9 mouse cellular contexts compared by ENCODE assay signal in the genomic region with DNA sequence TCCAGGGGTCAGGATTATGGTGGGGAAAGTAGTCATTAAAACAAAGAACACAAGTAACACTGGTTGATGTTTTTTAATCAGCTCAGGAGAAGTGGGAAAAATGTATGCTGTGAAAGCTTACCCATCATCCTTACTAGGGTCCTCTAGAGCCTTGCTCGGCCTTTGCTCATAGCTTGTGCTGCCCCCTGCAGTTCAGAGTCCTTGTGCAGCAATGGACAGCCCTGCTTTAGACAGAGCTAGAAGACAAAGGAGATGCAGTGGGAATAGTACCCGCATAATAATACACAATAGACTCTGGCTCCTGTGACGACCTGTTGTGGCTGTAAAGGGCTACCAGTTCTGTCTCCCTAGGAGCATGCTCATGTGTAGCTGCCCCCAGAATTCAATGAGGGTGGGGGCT.
DNase-seq lines count a peak whose midpoint lies in the region; ATAC-seq lines count a peak whose summit lies in the region.
"Had no signal": no experiment of that assay in that cellular context is flagged by ENCODE, and none has a peak within 500 bp of the region (broad histone marks: within the 10 kb centered on the region; RNA-seq: fewer than 3 reads in every experiment).

No protein-coding gene starts in this region.

- H3K4me2 ChIP-seq in forebrain, embryonic 14.5 days (ENCODE audit: low read length), result no peak overlapping the region
- no peak overlapping the region for H3K4me2 ChIP-seq in midbrain, embryonic 16.5 days (ENCODE audit: low read length)

- ATAC-seq in forebrain, embryonic 14.5 days, result peak; percentile 63; the same call in 1 of the 2 replicates
- ATAC-seq in midbrain, embryonic 16.5 days, result peak; percentile 64; the same call in 1 of the 2 replicates

- H3K27ac ChIP-seq in forebrain, embryonic 14.5 days (ENCODE audit: low read depth, low read length), result no peak overlapping the region
- no peak overlapping the region for H3K27ac ChIP-seq in midbrain, embryonic 16.5 days (ENCODE audit: low read length)
- H3K27ac ChIP-seq: macrophage had no signal

- no peaks in the 10 kb centered on the region for H3K4me1 ChIP-seq in forebrain, embryonic 14.5 days (ENCODE audit: control insufficient read depth, insufficient read depth, low read length)
- H3K4me1 ChIP-seq in midbrain, embryonic 16.5 days (ENCODE audit: control insufficient read depth, insufficient read depth, low read length), result no peaks in the 10 kb centered on the region

- no peak overlapping the region for H3K9ac ChIP-seq in forebrain, embryonic 14.5 days (ENCODE audit: low read length)
- H3K9ac ChIP-seq in midbrain, embryonic 16.5 days (ENCODE audit: low read depth, low read length), result no peak overlapping the region

- 13% methylated on average over 3 of the region's 3 CpGs for WGBS in forebrain, embryonic 14.5 days
- WGBS in midbrain, embryonic 16.5 days, result 20% methylated on average over 3 of the region's 3 CpGs

- peak; percentile 25 to 70 for DNase-seq in adrenal gland, adult (ENCODE audit: inconsistent age in 2 of 2, low spot score in 1 of 2)
- DNase-seq in adrenal gland, adult 8-10 months, result no peak
- DNase-seq in ovary, postnatal 36 days (ENCODE audit: low spot score), result peak; percentile 55
- no peak for DNase-seq in ovary, adult 18-20 months (ENCODE audit: low spot score)
- peak; percentile 58 for DNase-seq in forebrain, embryonic 14.5 days (ENCODE audit: low spot score)
- peak; percentile 74 to 75 for DNase-seq in kidney, postnatal 4 days
- no peak for DNase-seq in gastrocnemius, adult 8-10 months (ENCODE audit: low spot score in 2 of 2)

- H3K36me3 ChIP-seq in forebrain, embryonic 14.5 days (ENCODE audit: control insufficient read depth, insufficient read depth, low read length), result no peaks in the 10 kb centered on the region
- no peaks in the 10 kb centered on the region for H3K36me3 ChIP-seq in midbrain, embryonic 16.5 days (ENCODE audit: control insufficient read depth, insufficient read depth, low read length)

- no peaks in the 10 kb centered on the region for H3K9me3 ChIP-seq in forebrain, embryonic 14.5 days (replicated peaks; ENCODE audit: control insufficient read depth, low read length)
- H3K9me3 ChIP-seq in midbrain, embryonic 16.5 days (replicated peaks; ENCODE audit: control insufficient read depth, low read length, poor library complexity, severe bottlenecking), result no peaks in the 10 kb centered on the region

- no peaks in the 10 kb centered on the region for H3K27me3 ChIP-seq in forebrain, embryonic 14.5 days (replicated peaks; ENCODE audit: control insufficient read depth, insufficient read depth, low read length)
- no peaks in the 10 kb centered on the region for H3K27me3 ChIP-seq in midbrain, embryonic 16.5 days (ENCODE audit: control insufficient read depth, insufficient read depth, low read depth, low read length)

- no peak overlapping the region for H3K4me3 ChIP-seq in forebrain, embryonic 14.5 days (ENCODE audit: low read depth, low read length)
- H3K4me3 ChIP-seq in midbrain, embryonic 16.5 days (ENCODE audit: low read depth, low read length), result no peak overlapping the region

Comparison
In these comparisons a context has a peak if more than half of its experiments do, and no peak if none do; other contexts are left out.
1. DNase-seq: peak in adrenal gland, adult (2 of 2), ovary, postnatal 36 days (single experiment), forebrain, embryonic 14.5 days (single experiment) and kidney, postnatal 4 days (2 of 2); none in adrenal gland, adult 8-10 months (single experiment), ovary, adult 18-20 months (single experiment) and gastrocnemius, adult 8-10 months (0 of 2).